ENCODE assay signal across 1 mouse cellular context in the genomic region with DNA sequence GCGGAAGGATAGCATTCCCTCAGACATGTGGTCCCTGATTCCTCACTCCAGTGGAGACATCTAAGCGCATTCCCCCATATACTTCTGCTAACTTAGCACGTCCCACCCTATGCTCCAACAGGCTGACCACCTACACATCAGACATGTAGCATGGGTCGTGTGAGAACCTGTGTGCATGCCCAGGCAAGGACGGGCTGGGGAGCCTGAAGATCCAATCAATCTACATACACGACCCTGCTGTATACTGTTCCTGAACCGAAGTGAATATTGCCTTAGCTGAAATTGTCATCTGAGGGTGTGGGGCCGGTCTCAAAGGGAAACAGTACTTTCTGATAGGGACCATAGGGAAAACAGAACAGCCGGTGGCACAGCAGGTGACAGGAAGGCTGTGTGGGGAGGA.
TF ChIP-seq lines count a peak whose summit lies in the region.

No protein-coding gene starts in this region.

TF ChIP-seq in CH12.LX, 34 proteins besides CTCF, POLR2A, EP300 and RAD21:
- TF ChIP-seq MAZ (IDR thresholded peaks at IDR 0.05; ENCODE audit: low read depth, low read length) (no peak), ZMIZ1 (IDR thresholded peaks at IDR 0.05; ENCODE audit: low read depth, low read length) (no peak), MAFK (IDR thresholded peaks at IDR 0.05; ENCODE audit: insufficient replicate concordance, low read length) (no peak), GABPA (IDR thresholded peaks at IDR 0.05; ENCODE audit: insufficient replicate concordance, low read depth, low read length) (no peak)
